Mouse (Mus musculus): ENCODE results near the gene Enpep.

Enpep gene

GRCm38 (mm10) chr3:129332586-129332985 lies at the start of gene Enpep:
TSS of gene Enpep (minus strand) at chr3:129332720.
- DNase-seq = no peak

GRCm38 (mm10) chr3:129379109-129379508 lies 46.6 kb upstream of the Enpep start:
- DNase-seq = no peak

DNA sequence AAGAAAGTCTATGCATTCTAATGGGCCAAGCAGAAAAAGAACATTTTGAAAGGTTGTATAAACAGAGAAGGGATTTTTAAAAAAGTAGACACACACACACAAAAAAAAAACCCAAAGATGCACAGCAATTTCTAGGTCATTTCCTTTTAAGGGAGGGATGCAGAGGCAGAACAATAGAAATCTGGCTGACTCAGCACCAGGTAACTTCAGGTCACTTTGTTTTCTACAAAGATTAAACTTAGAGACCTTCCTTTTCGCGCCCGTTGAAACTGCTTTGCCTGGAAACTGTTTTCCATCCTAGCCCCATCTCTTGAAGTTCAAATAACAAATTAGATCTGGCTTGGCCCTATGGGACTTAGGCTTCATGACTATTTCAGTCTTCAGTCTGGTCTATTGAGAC lies 42.6 kb upstream of the Enpep start:
- DNase-seq = no peak

DNA sequence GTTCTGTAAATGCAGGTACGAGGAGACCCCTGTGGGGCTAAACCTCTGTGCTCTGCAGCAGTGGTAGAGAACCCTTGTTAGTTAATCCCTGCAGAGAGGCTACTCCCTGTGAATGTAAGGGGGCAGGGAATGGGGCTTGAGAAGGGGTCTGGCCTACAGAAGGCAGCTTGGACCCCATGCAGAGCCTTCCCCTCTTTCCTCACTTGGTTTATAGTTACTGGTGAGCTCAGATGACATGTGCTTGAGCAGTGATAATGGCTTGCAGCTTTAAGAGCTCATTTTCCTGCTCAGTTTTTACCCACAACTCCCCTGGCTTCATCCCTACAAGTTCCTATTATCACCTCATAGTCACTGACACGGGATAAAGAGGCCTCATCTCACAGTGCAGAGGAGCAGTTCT lies 40.6 kb upstream of the Enpep start:
- DNase-seq = no peak

- DNase-seq = no peak
These were observed 37.0 kb upstream of the Enpep start for GRCm38 (mm10) chr3:129369491-129369890.

GRCm38 (mm10) chr3:129365919-129366318 lies 33.4 kb upstream of the Enpep start:
- DNase-seq = no peak

DNA sequence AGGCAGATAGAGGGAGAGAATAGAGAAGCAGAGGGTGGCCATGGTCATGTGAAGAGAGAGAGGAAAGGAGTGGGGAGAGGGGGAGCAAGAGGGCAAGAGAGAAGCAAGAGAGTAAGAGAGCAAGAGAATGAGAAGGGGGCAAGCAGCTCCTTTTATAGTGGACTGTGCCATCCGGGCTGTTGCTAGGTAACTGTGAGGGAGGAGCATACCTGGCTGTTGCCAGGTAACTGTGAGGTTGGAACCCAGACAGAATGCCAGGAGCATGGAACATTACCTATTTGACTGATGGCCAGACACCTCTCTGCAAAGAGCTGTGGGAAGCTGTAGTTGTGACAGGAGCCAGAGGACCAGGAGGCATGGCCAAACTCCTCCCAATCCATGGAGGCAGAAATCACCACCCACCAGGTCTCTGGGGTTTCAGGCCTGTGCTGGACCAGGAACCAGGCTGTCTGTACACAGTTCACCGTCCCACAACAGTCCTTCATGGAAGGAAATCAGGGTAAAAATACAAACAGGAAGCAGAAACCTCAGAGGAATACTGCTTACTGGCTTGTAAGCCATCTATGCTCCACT lies 32.4 kb upstream of the Enpep start:
- no peak for DNase-seq

- no peak for DNase-seq
These were observed 30.9 kb upstream of the Enpep start for GRCm38 (mm10) chr3:129363426-129363825.

DNA sequence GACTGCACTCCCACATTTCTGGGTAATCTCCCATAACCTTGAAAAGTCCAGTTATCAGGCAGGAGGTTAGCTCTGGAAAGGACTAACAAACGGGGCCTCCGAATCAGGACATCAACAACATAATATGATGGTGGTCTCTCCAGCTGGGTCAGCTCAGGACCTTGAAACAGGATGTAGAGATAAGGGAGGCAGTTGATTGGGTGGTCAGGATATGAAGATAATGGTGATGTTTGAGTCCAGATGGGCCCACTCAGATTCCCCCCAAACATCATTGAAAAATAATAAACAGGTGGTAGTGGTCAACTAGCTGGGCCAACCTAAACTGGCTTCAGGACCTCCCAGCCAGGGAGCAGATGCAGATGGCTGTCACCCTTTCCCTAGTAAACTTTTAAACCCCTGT lies 25.6 kb upstream of the Enpep start:
- DNase-seq = no peak

DNA sequence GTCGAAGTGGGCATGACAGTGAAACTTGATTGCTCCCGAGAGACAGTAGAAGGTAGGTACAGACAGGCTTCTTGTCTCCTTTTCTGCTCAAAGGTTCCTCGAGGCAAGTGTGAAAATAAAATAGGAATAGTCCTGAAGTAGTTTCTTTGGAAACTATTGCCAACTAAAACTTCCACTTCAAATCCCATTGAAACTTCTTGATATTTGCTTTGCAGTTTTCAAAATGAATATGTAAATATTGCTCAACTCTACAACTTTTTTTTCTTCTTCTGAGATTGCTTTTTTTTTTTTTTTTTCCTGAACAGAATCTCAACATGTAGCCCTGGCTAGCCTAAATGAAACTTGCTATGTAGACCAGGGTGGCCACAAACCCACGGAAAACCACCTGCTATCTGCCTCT lies 21.4 kb upstream of the Enpep start:
- DNase-seq = no peak

DNA sequence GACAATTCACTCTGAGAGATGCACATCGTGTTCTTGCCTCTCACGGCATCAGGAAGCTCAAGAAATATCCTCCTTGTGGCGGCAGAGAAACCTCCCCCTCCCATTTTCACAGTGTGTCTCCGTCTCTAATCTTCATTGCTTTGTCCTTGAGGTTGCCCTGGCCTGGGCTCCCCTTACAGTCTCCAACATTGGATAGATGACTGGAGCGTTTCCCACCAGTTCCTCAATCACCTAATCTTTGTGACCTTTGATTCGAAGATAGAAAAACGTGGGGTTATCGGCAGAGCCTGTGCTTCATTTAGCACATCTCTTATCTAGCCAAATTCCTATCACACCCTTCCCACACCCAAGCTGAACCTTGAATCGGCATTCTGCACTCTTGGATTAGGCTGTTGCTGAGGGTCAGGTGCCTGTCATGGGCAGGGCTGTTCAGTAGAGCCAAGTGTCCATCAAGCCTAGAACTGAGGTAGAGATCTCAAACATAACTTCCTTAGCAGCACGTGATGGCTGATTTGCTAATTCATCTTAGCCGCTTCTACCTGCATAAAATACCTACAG lies 18.9 kb upstream of the Enpep start:
- DNase-seq = no peak

- no peak for DNase-seq
These were observed 14.8 kb upstream of the Enpep start for GRCm38 (mm10) chr3:129347277-129347676.

DNA sequence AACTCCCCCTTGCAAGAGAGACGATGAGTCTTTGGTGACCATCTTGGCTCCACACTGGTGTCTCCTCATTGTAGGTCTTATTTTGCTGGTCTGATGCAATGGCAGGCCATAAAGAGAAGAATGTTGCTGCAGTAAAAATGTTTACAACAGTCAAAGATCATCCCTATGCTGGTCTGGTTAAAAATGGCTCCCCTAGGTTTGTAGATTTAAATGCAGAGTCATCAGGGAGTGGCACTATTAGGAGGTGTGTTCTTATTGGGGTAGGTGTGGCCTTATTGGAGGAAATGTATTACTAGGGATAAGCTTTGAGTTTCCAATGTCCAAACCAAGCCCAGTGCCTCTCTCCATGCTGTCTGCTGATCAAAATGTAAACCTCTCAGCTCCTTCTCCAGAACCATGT lies 10.2 kb upstream of the Enpep start:
- no peak for DNase-seq

DNA sequence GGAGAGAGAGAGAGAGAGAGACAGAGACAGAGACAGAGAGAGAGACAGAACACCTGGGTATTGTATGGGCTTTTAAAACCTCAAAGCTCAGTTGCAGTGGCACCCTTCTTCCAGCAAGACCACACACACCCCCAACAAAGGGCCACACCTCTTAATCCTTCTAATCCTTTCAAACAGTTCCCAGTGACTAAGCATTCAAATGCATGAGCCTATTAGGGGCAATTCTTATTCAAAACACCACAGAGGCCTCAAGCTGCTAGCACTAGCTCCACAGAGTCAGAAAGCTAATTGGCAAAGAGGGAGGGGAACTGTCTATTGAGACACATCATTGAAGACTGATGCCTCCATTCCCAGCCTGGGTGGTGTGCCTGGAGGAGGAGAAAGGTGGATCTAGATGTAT lies 8.5 kb upstream of the Enpep start:
- no peak for DNase-seq

DNA sequence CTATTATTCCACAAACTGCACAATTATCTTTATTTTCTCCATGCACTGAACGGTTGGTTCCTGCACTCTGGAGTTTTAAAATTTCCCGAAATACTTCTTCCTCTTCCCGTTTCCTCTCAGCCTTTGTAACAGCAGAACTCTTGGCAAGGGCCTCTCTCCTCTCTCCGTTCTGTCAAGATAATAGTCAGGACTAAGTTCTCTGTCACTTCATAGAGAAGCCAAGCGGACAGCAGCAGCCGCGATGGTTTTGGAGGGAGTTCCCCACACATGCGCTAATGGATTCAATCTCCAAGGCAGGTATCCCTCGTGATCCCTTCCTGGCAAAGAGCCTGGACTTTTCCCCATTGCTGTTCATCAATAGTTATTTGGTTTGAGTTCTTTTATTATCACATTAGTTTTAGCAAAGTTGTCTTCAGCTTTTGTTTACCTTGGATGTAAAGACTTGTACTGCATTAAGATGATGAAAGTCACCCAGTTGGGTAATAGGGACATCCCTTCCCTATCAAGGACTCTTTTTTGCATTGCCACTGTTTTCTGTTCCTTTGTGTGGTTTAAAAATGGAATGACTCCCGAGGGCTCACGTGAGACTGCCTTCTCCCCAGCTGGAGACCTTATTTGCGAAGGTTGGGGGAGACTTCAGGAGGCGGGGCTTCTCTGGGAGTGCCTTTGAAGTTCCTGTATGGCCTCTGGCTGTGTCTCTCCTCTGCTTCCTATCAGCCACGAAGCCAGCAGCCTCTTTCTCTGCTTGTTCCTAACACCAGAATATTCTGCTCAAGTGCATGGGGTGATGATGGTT lies 6.0 kb upstream of the Enpep start:
- DNase-seq = no peak

DNA sequence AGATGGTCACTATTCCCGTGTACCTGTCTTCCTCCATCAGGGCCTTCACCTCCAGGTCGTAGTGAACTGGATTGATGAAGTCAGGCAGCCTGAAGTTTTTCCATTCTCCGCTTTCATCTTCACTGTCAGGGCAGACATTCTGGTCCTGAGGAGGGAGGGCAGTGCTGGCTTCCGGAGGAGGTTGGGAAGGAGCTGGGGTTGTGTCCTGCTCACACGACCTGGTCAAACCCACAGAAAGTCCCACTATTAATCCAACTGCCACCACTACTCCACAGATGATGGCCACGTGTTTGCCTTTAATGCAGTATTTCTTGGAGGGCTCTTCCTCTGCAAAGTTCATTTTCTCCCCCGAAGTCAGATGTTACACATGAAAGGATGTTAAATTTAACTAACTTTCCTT lies 378 bp downstream of the Enpep start:
- no peak for DNase-seq

- no peak for DNase-seq
These were observed 1.1 kb downstream of the Enpep start for GRCm38 (mm10) chr3:129331427-129331826.

GRCm38 (mm10) chr3:129328056-129328455 lies 4.5 kb downstream of the Enpep start:
- no peak for DNase-seq

DNA sequence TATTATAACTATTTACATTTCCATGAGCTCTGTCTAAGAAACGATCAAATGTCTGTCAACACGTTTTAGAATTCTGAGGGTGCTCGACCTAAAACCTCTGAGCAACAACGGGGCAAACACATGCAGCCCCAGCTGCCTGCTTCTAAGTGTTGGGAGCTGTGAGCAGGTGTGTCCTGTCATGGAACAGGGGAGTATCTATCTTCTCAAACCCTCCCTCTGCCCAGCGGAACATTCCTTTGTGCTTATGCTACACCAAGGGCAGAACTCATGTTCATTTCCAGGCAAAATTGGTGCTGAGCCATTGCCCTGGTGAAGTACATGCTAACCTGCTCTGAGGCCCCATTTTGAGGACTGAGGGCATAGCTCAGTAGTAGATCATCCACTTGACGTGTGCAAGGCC lies 10.9 kb downstream of the Enpep start:
- no peak for DNase-seq

DNA sequence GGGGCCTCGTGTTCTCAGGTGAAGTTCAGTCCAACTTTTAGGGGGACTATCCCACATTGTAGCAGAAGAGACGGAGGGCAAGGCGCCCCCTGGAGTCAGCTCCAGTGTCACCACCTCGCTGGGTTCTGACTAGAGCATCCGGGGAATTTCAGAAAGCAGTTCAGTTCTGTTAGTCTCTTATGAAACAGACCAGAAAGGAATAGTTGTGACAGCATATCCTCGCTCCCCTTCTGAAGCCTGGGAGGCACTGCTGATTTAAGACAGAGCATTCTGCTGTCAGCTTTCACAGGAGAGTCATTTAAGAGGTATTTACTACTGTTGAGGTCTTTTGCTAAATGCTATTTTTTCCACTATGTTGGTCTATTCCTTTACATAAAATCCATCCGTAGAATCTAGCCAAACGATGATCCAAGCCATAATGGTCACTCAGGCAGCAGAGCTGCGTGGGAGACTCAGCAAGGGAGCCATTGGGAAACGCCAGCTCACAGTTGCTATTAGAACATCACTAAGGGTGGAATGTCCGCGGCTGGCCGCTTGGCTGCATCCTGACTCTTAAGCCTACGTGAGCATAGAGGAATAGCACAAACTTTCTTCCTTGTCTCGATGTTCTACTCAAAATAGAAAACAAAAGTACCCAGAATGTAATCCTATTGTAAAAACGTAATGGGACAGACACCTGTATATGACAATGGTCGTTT lies 15.3 kb downstream of the Enpep start:
- DNase-seq = no peak

GRCm38 (mm10) chr3:129313671-129314415 lies 18.7 kb downstream of the Enpep start:
- no peak for DNase-seq

GRCm38 (mm10) chr3:129313221-129313620 lies 19.3 kb downstream of the Enpep start:
- DNase-seq = no peak

DNA sequence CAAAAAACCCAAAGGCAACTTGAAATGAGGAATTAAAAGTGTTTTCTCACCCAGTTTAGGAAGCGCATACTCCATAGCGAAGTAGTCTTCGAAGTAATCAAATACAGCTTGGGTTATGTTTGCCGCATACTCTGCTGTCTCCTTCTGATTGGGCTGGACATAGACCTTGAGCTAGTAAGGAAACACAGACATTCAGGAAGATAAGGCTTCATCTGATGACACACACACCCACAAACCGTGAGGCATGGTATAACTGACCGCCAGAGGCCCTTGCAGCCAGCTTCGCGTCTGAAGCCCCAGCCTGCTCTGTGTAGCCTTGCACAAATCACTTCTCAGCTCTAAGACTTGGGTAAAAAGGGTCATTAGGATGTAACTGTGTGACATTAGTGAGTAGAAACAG lies 20.0 kb downstream of the Enpep start:
- no peak for DNase-seq

Measured in cerebellum, adult 18-20 months (tissue).